Mouse (Mus musculus) erythroblast, embryonic 14.5 days (primary cell): Measurements from ENCODE around the gene Sh3d19. TPM values are rescaled to one million over a fixed set of nuclear protein-coding genes. Genes with fewer than 3 reads are reported as not detected.

Source experiments
- H3K27me3 ChIP-seq: 2 replicates; pipeline ENCODE4 v1.6.1; 2012; ENCODE audit warnings: inconsistent platforms; ENCODE audit not compliant: control insufficient read depth
- H3K36me3 ChIP-seq: 2 replicates; pipeline ENCODE4 v1.6.1; 2012; ENCODE audit warnings: mild to moderate bottlenecking, inconsistent platforms; ENCODE audit not compliant: control insufficient read depth
- H3K4me1 ChIP-seq: 2 replicates; pipeline ENCODE4 v1.6.1; 2012; ENCODE audit warnings: inconsistent platforms; ENCODE audit not compliant: control insufficient read depth
- H3K4me3 ChIP-seq: replicated peaks from 2 replicates; pipeline ENCODE3; 2012; ENCODE audit warnings: moderate library complexity, mild to moderate bottlenecking, inconsistent platforms
- H3K9me3 ChIP-seq: 2 replicates; pipeline ENCODE4 v1.6.1; 2012; ENCODE audit warnings: low read length, inconsistent platforms, mixed read lengths; ENCODE audit not compliant: control insufficient read depth
- GATA1 ChIP-seq: IDR thresholded peaks from 2 replicates; pipeline ENCODE4 v1.6.1; 2012; ENCODE audit warnings: low read length, inconsistent platforms, mixed read lengths
- TAL1 ChIP-seq: IDR thresholded peaks from 3 replicates; pipeline ENCODE4 v1.6.1; 2012; ENCODE audit warnings: low read length, inconsistent platforms, mixed read lengths
- polyA plus RNA-seq: library from polyadenylated mRNA; stranded (reverse); fragments of >175 nt; gene quantifications from 2 replicates; pipeline ENCODE4 v1.2.3, GENCODE M21; 2012

Sh3d19 gene
- polyA plus RNA-seq, 1 experiment = 0.37 TPM

DNA sequence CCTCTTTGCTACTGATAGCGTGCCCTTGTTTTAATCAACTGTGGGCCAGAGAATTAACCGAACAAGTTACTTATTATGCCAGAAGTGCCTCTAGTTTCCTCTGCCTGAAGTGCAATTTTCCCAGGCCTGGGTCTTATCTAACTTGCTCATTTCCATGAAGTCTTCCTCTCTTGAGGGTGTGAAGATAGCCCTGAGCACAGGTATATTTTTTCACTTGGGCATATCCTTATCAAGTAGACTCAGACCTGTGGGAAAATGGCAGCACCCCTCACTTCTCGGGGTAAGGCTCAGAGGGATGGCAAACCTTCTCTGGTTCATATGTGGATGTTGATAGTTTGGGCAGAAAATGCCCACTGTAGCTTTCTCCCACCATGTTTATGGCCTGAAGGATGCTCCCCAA lies 30.4 kb downstream of the Sh3d19 start:
- Histone ChIP-seq H3K27me3 (no peaks in the 10 kb centered on the region), H3K4me3 (no peak overlapping the region), H3K36me3 (no peaks in the 10 kb centered on the region), H3K9me3 (no peaks in the 10 kb centered on the region; the same call in 1 of the 2 replicates), H3K4me1 (peaks cover 31% of the 10 kb centered on the region)
- TF ChIP-seq TAL1 = no peak
- no peak for TF ChIP-seq GATA1

DNA sequence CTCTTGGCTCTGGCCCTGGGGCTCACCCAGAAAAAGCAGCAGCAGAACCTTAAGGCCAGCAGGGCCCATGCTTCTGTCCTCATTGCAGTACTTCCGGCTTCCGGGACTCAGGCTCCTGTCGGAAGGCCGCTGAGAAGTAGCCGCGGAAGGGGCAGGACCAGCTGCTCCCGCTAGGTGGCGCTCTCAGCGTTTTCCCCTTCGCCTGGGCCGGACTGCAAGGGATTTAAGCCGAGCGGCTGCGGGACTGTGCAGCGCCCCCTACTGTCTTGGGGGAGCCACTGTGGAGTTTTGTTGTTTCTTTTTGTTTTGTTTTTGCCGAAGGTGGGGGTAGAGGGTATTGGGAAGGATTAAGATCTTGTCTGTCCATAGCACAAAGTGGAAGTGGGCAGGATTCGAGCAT lies 31.5 kb downstream of the Sh3d19 start, which contains the start of gene Prss48:
Gene Prss48 (minus strand): TSS at position 69 of the 400 bp plus-strand sequence.
- Histone ChIP-seq H3K4me3 (no peak within 1 kb of the TSS), H3K4me1 (peaks cover 27% of the 10 kb centered on the region), H3K27me3 (no peaks in the 10 kb centered on the region), H3K9me3 (no peaks in the 10 kb centered on the region; the same call in 1 of the 2 replicates), H3K36me3 (no peaks in the 10 kb centered on the region)
- TF ChIP-seq GATA1 (no peak), TAL1 (no peak)

DNA sequence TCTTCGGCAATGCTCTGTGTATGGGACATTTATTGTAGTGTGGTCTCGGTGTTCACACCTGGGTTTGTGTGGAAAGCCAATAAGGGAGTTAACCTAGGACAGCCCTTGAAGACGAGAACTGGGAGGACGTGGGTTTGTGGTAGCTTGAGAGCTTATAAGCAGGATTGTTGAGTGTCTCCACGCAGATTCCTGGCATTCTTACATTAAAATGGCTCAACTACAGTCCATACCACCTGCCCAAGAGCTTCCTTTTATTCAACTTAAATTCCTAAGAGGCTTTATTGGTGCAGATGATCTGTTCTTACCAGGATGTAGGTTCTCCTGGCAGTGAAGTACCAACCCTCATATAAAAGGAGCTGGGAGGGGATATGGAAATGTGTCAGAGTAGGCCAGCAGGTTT lies 32.0 kb downstream of the Sh3d19 start:
- Histone ChIP-seq H3K4me3 (no peak overlapping the region), H3K9me3 (no peaks in the 10 kb centered on the region; the same call in 1 of the 2 replicates), H3K27me3 (no peaks in the 10 kb centered on the region), H3K4me1 (peaks cover 26% of the 10 kb centered on the region), H3K36me3 (no peaks in the 10 kb centered on the region)
- TF ChIP-seq TAL1 (no peak), GATA1 (no peak)

DNA sequence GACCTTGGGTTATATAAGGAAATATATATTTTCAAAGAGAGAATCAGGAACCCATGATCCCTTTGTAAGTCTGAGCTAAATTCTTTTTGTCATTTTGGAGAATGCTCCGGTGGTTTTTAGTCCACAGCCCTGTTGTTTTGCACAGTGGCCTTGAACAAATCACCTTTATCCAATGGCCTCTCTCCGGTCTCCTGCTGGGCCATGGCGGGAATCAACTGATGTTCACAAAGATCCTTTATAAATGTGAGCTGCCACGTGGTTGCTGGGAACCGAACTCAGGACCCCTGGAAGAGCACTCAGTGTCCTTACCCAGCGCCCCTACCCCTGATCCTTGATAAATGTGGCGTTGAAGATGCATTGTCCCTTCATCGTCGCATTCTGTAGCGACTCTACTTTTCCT lies 33.8 kb downstream of the Sh3d19 start:
- no peak for TF ChIP-seq GATA1
- no peak for TF ChIP-seq TAL1
- peaks cover 25% of the 10 kb centered on the region for H3K4me1 ChIP-seq
- H3K27me3 ChIP-seq = no peaks in the 10 kb centered on the region
- H3K9me3 ChIP-seq = no peaks in the 10 kb centered on the region; the same call in 1 of the 2 replicates
- H3K4me3 ChIP-seq = no peak overlapping the region
- peaks cover 3% of the 10 kb centered on the region; the same call in 1 of the 2 replicates for H3K36me3 ChIP-seq

DNA sequence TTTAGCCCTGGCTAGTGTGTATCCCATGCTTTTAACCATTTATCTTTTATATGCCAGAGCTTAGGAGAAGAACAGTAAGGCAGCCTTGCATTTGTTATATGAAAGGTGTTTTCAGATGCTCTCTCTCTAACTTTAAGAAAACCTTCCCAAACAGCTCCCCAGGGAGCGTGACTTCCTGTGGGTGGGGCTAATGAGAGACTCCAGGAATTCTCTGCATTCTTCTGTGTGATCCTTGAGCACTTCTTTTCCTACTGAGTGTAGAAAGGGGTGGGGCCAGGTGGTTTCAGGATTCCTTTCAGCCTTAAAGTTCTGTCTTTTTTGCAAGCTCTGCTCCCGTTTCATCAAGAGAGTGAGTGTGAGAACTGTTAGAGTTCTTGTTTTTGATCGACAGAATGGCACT lies 39.7 kb downstream of the Sh3d19 start:
- H3K4me3 ChIP-seq = no peak overlapping the region
- H3K36me3 ChIP-seq = peaks cover 3% of the 10 kb centered on the region; the same call in 1 of the 2 replicates
- peaks cover 2% of the 10 kb centered on the region; the same call in 1 of the 2 replicates for H3K4me1 ChIP-seq
- TF ChIP-seq TAL1 = no peak
- TF ChIP-seq GATA1 = no peak
- no peaks in the 10 kb centered on the region for H3K27me3 ChIP-seq
- no peaks in the 10 kb centered on the region for H3K9me3 ChIP-seq

DNA sequence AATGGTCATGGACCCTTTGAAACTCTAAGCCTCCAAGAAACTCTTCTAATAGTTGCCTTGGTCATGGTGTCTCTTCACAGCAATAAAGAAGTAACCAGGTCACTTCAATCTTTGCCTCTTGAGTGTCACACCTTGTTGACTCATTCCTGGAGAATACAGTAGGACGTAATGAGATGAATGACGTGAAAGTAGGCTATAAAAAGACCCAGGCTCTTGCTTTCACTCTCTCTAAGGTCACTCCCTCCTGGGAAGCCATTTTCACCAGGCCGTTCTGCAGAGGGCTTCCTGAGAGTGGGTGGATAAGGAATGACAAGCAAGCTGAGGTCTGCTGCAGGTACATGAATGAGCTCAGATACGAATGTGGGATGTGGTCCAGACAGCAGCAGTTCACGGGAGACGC lies 40.5 kb downstream of the Sh3d19 start:
- Histone ChIP-seq H3K4me1 (peaks cover 2% of the 10 kb centered on the region; the same call in 1 of the 2 replicates), H3K36me3 (peaks cover 3% of the 10 kb centered on the region; the same call in 1 of the 2 replicates), H3K27me3 (no peaks in the 10 kb centered on the region), H3K4me3 (no peak overlapping the region), H3K9me3 (no peaks in the 10 kb centered on the region)
- no peak for TF ChIP-seq GATA1
- no peak for TF ChIP-seq TAL1

DNA sequence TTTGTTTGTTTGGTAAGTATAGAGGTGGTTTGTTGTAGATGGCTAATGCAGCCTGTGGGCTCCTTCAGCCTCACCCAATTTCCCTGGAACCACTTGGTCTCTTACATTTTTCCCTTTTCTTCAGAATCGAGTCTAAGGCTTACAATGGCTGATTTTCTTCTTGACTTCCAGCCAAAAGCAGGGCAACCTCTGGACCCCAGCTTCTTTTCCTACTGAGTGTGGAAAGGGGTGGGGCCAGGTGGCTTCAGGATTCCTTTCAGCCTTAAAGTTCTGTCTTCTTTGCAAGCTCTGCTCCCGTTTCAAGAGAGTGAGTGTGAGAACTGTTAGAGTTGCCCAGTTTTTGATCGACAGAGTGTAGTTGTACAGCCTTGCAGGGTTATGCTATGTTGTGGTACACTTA lies 40.9 kb downstream of the Sh3d19 start:
- peaks cover 3% of the 10 kb centered on the region; the same call in 1 of the 2 replicates for H3K36me3 ChIP-seq
- no peak for TF ChIP-seq TAL1
- TF ChIP-seq GATA1 = no peak
- H3K27me3 ChIP-seq = no peaks in the 10 kb centered on the region
- H3K9me3 ChIP-seq = no peaks in the 10 kb centered on the region
- H3K4me1 ChIP-seq = peaks cover 2% of the 10 kb centered on the region; the same call in 1 of the 2 replicates
- no peak overlapping the region for H3K4me3 ChIP-seq

DNA sequence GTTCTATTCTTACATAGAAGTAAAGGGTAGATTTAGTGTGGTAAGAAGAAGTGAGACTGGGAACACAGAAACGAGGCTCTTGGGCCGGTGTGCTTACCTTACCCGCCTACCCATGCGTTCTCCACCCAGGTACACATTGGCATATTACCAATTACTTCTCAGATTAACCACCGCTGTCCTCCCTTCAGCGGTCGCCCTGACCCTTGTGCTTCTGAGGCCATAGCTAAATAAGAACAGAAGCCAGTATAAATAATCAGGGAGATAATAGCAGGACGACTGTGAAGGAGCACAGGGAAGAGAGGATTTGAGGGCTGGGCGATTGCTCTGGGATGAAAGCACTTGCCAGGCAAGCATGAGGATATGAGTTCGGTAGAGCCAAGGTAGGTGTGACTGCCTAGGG lies 42.9 kb downstream of the Sh3d19 start:
- Histone ChIP-seq H3K4me1 (peaks cover 2% of the 10 kb centered on the region; the same call in 1 of the 2 replicates), H3K4me3 (no peak overlapping the region), H3K27me3 (no peaks in the 10 kb centered on the region), H3K9me3 (no peaks in the 10 kb centered on the region), H3K36me3 (no peaks in the 10 kb centered on the region)
- TF ChIP-seq GATA1 (no peak), TAL1 (no peak)

DNA sequence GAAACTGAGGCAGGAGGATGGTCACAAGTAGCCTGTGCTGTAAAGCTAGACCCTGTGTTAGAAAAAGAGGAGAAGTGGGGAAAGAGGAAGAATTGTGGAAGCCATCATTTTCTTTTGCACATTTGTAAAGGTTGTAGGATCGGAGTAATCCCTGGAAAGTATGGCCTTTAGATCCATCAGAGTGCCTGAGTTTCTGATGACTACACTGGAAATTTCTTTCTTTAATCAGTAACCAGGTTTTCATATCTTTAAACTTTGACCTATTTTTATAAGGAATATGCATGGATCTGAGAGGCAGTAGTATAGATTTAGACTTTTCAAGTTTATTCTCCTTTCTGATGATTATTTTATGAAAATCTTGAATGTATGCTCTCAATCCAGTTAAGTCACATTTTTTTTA lies 46.1 kb downstream of the Sh3d19 start:
- H3K27me3 ChIP-seq = no peaks in the 10 kb centered on the region

DNA sequence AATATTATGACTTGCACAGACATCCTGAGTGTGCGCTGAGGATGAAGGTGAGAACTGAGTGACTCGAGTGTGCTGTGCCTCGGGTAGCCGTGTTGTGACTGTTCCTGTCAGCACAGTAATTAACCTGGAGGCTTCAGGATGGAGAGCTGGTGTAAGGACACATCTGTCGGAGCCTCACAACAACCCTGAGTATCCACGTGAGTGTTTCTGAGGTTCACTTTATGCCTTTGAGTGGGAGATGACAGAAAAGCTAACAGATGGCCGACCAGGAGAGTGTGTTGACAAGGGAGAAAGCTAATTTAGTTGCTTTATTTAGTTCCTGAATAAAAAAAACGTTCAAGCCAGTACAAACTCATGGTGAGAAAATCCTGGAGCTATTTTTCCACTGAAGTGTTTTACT lies 46.6 kb downstream of the Sh3d19 start:
- Histone ChIP-seq H3K9me3 (no peaks in the 10 kb centered on the region), H3K36me3 (no peaks in the 10 kb centered on the region), H3K4me1 (no peaks in the 10 kb centered on the region), H3K27me3 (no peaks in the 10 kb centered on the region), H3K4me3 (no peak overlapping the region)
- no peak for TF ChIP-seq TAL1
- no peak for TF ChIP-seq GATA1

More for the DNA sequence above, 46.1 kb downstream of the Sh3d19 start:
- Histone ChIP-seq H3K36me3 (no peaks in the 10 kb centered on the region), H3K4me3 (no peak overlapping the region), H3K9me3 (no peaks in the 10 kb centered on the region), H3K4me1 (no peaks in the 10 kb centered on the region)
- TF ChIP-seq TAL1 (no peak), GATA1 (no peak)
